Mouse (Mus musculus) cerebellum, adult 18-20 months (tissue): ENCODE measurements at regions not wholly inside any gene's neighbourhood (a gene's known extent, or its start where the extent isn't known, plus 50 kb on each side); places are given as distances from the start of the nearest gene placed in this dataset.

Source experiments
- DNase-seq, 2 experiments: peaks; one replicate each; pipeline ENCODE4 v3.0.0; 2021

DNA sequence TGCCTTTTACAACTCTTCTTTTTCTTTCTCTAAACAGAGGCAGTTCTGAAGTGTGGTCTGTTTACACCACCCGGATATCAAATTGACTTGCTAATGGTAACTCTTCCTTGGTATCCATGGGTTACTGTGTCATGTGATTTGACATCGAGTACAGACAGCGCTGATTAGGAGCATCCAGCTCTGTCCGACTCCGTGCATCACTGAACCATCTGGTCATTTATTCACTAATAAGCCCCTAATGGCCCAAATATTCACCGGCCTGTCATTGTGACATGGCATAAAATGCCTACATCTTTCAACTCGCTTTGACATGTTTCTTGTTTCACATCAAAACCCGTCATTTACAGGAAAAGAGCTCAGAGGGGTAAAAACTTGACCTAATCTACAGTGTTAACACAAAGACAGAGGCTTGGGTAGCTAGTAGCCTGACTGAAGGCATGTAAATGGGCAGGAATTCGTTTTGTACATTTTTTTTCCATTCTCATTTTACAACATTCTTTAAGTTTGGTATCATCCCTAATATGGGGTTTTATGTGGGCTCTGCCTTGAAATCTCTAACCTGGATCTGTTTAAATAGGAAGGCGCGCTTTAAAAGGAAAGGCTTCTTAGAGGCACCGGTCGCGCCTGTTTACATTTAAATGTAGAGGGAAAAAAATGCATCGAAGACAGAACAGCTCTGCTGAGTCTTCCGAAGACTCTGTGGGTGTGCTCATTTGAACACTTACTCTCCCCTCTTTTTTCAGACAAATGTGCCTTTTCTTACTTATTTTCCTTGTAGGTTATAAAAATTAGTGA is 257.8 kb upstream of the Atp5g3 start:
- no peak for DNase-seq

DNA sequence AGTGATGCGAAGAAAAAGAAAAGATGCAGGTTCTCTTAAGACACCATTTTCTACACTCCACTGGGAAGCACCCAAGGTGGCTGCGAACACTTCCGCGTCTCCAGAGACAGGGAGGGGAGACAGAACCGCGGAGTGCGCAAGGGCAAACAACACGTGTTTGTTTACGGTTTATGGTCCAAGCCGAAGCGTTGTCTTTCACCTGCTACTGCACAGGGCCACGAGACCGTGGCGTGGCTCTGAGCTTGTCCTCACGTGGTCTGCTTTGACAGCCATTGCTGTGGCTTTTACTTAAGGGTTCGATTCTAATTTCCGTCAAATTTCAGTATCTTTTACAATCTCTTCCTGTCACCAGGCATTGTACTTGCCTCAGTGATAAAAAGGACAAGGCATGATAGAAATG is 257.2 kb upstream of the Atp5g3 start:
- DNase-seq = no peak

- no peak for DNase-seq
Measured at GRCm38 (mm10) chr2:74154062-74154461, 242.9 kb upstream of the Atp5g3 start.

DNA sequence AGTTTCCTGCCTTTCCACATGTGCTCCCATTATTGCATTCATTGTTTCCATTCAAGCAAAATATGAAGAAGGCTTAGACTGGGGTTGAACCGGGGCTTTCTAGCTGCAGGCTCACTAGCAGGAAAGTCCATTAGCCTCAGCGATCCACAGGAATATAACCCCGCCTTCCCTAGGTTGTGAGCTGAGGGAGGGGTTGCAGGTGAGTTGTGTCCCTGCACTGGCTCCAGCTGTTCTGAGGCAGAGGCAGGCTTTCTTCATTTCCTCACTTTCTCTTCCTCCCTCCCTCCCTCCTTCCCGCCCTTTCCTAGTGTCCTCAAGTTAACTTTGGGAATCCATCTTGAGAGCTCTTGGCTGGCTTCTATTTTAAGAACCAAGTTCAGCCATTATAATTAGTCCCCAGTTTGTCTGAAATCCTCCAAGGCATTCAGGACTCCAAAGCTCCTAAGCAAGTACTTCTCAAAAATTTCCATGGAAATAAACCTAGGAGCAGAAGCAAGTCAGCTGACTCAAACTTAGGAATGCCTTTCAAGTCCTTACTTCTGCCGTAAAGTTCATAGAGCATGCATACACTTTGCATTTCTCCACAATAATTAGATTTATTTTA is 242.2 kb upstream of the Atp5g3 start:
- no peak for DNase-seq

DNA sequence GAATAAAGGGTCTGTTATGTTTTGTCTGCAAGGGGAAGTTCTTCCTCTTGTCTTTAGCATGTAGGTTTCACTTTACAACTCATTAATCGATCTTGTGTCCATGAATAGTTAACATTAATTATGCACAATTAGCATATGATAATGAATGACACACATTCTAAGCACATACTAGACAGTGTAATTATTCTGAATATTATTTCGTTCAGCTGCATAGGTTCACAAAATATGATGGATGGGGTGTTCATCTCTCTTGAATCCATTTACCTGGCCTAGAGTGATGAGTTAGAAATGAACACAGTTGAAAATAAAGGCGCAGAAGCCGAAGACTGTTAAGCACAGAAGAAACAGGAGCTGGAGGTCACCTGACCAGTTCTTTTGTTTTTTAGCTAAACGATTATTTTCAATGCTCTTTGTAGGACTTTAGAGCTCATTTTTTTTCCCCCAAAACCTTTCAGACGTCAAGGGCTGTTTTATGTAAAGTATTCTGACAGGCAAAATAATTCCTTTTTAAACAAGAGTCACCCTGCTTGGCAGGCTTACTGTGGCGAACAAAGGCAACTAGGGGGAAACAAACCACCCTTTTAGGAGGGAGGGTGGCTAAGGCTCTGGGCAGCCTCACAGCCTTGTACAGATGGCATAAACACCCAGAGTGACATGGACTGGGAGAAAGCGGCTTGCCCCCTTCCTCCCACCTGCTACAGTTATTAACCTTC is 241.6 kb upstream of the Atp5g3 start:
- DNase-seq = no peak

DNA sequence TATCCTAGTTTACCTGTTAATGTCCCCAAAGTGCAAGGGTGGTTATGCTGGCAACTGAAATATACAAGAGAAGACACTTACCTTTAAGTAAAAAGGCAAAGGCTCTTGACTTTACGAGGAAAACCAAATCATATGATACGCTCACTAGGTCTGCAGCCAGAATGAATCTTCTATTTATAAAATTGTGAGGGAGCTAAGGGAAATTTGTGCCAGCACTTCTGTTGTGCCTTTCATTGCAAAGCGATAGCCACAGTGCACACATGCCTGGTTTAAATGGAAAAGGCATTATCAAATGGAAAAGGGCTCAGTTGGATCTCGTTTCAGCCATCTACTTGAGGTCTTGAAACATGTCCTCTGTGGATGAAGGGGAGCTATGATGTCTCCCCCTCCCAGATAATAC is 236.1 kb upstream of the Atp5g3 start:
- DNase-seq = no peak

DNA sequence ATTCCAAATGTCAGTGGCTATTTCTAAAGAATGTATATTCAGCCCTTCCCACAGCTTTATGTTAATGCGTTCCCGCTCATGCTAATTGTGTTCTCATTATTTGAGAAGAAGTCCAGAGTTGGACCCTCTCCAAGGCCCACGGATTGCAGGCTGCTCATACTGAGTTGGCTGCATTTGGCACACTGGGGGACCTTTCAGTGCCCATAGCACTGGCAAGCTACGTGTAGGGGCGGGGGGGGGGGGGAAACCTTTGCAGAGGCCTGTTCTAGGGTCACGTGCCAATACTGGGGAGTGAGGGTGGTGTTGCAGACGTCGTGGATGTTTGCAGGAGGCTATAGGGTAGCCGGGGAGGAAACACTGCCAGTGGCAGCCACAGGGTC is 225.5 kb upstream of the Atp5g3 start:
- peak in 1 of 2 experiments; percentile 11 for DNase-seq

DNA sequence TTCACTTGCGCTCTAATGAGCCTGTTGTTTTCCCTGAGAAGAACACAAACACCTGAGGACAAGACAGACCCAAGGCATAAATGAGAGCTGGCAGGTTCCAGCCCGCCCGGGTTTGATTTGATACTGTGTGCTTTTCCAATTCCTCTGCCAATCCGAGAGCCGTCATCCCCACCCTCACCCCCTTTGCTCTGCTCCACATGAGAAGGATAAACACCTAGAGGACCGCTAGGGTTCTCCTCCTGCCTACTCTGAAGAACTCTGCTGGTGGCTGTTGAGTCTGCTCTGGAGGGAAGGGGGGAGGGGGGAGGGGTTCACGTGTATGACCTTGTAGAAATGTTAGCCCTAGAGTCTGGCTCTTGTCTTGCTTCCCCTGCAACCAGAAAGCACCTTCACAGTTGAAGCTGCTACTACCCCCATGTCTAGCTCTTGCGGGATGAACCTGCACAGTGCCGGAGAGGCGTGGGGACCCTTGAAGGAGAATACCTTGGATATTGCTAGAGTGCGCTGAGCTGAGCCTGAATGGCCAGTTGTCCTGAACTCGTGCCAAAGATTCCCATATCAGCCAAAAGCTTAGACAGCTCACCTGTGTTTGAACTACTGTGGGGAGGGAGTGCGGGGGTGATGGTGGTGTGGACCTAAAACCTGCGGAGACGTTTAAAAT is 225.0 kb upstream of the Atp5g3 start:
- DNase-seq = no peak

DNA sequence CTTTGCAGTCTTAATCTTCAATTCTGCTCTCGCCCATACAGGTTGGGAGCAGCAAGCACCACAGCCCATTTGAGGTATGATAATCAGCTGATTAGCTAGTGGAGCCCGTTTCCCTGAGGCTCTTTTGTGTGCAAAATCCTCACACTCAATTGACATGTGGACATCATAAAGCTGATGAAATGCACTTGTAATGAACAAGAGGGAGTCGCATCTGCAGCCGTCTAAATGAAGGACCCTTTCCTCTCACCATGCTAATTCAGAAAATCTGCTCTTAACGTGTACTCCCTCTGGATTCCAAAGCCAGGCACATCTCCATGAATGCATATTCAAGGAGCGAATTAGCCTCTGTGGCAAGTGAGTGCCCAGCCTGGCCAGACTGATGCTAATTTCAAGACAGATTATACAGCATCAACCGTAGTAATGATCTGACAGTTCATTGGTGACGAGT is 219.0 kb upstream of the Atp5g3 start:
- DNase-seq = no peak

- DNase-seq = no peak
Measured at GRCm38 (mm10) chr2:74128782-74129538, 217.8 kb upstream of the Atp5g3 start.

DNA sequence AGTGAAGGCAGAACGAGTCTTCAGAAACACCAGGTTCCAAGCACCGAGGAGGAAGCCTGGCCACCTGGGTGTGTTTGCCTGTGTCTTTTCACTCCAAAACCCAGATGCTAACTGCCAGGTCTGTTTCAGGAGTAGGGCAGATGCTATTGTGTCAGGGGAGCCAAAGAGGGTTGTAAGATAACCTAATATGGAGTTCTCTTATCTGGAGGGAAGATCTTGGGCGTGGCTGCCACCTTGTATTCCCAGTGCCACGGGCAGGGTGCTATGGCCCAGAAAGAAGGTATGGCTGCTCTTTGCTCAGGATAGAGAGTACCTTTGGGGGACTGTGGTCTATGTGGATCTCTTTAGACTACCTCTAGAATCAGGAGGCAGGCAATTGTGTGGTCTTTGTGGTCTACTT is 216.0 kb upstream of the Atp5g3 start:
- no peak for DNase-seq

GRCm38 (mm10) chr2:74124252-74124651 is 213.1 kb upstream of the Atp5g3 start:
- no peak for DNase-seq

GRCm38 (mm10) chr2:74123360-74124074 is 212.4 kb upstream of the Atp5g3 start:
- DNase-seq = no peak

GRCm38 (mm10) chr2:74122937-74123336 is 211.8 kb upstream of the Atp5g3 start:
- DNase-seq = no peak

GRCm38 (mm10) chr2:74120051-74120450 is 208.9 kb upstream of the Atp5g3 start:
- no peak for DNase-seq

DNA sequence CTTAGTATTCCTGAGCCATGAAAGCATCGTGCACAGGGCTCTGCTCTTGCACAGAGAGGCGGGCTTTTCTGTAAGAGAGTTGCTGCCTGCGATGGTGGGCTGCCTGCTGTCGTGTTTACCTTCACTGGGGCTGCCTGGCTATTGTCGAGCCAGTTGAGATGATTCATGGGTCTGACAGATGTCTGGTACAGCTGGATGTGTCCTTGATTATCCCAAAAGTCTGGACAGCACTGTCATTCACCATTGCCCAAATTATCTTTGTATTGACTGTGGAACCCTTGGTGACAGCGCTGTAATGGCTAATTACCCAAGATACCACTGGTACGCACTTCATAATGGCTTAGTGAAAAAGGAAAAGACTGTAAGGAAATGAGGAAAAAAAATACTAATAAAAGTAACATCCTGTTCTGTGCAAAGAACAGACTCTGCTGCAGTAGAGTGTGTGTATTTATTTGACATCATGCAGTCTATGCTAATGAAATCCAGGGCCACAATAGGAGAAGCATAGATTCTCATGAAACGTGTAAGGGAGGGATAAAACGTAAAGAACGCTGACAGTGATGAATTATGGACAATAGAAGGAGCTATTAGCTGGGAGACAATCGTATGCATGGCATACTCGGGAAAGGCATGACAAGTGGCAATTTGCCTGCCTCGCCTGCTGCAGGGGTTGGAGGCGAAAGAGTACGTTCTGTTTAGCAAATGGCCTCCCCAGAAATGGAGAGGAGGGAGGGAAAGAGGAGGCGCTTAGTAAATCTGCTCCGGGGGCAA is 208.2 kb upstream of the Atp5g3 start:
- no peak for DNase-seq

- no peak for DNase-seq
Measured at GRCm38 (mm10) chr2:74106472-74106871, 195.3 kb upstream of the Atp5g3 start.

GRCm38 (mm10) chr2:74099671-74100372 is 188.7 kb upstream of the Atp5g3 start:
- peak; percentile 59 to 80 for DNase-seq

DNA sequence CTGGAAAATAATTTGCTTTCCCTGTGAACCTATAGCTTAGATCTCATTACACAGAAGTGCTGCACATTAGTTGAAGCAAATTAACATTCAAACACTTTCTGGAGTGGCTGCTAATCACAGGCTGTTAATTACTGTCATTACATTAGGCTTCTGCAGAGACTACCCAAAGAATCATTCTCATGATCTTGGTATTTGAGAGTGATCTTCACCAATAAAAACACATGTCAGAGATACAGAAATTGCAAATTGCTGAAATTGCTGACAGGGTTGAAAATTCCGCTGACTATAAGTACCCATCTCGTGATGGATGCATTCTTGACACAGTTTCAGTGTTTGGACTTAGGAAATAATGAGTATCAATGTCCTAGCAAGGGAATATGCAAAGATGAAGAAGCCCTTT is 185.7 kb upstream of the Atp5g3 start:
- DNase-seq = no peak

GRCm38 (mm10) chr2:74093494-74093893 is 182.4 kb upstream of the Atp5g3 start:
- no peak for DNase-seq

GRCm38 (mm10) chr2:74087375-74087774 is 176.2 kb upstream of the Atp5g3 start:
- DNase-seq = no peak
